Comparison of ENCODE assay signal across 44 mouse cellular contexts in the genomic region with DNA sequence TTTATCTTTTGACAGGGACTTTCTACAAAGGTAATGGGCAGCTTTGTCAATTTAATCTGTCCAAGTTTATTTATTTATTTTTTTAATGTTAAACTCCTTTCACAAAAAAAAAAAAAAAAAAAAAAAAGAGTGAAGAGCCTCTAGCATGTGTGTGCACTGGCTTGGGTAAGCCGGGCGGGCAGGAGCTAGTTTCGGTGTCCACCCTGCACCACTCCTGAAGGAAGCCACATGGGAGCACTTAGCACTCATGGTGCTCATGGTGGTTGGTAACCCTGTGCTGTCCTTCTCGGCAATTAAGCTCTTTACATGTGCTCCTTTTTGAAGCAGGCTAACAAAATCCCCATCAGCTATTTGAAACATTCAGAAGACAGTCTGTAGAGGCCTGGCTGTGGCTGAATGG. TPM values are rescaled to one million over a fixed set of nuclear protein-coding genes. Genes with fewer than 3 reads are reported as not detected.
"Had no signal": no experiment of that assay in that cellular context is flagged by ENCODE, and none has a peak within 500 bp of the region (broad histone marks: within the 10 kb centered on the region; RNA-seq: fewer than 3 reads in every experiment).

No protein-coding gene starts in this region.

- DNase-seq: left cerebral cortex, postnatal 4 days; liver; liver, embryonic 13.5 days; liver, postnatal 0 days; lung, adult 18-20 months; lung, adult 2 months; lung, embryonic 14.5 days; lung, postnatal 10 days; lung, postnatal 14 days; lung, postnatal 36 days; lung, postnatal 4 days; midbrain, embryonic 14.5 days had no signal

- H3K36me3 ChIP-seq: limb, embryonic 15.5 days; liver, embryonic 13.5 days; liver, embryonic 15.5 days; lung, embryonic 15.5 days; midbrain, embryonic 12.5 days; midbrain, embryonic 15.5 days; neural tube, embryonic 12.5 days had no signal

- H3K27me3 ChIP-seq: limb, embryonic 12.5 days; limb, embryonic 13.5 days; limb, embryonic 15.5 days; liver, embryonic 12.5 days; liver, embryonic 13.5 days; liver, embryonic 15.5 days; lung, embryonic 15.5 days; megakaryocyte, embryonic 14.5 days; midbrain, embryonic 12.5 days; midbrain, embryonic 13.5 days; midbrain, embryonic 15.5 days; neural tube, embryonic 12.5 days had no signal

- H3K27ac ChIP-seq: left cerebral cortex, adult 2 months; limb, embryonic 10.5 days; limb, embryonic 12.5 days; limb, embryonic 13.5 days; limb, embryonic 15.5 days; liver, embryonic 12.5 days; liver, embryonic 13.5 days; liver, embryonic 14.5 days; liver, embryonic 15.5 days; lung, embryonic 15.5 days; midbrain, embryonic 12.5 days; midbrain, embryonic 13.5 days; midbrain, embryonic 15.5 days; neural tube, embryonic 12.5 days had no signal

- H3K9ac ChIP-seq: limb, embryonic 12.5 days; limb, embryonic 13.5 days; limb, embryonic 15.5 days; liver, embryonic 12.5 days; liver, embryonic 13.5 days; liver, embryonic 14.5 days; liver, embryonic 15.5 days; liver, postnatal 0 days; lung, embryonic 14.5 days; lung, embryonic 15.5 days; midbrain, embryonic 12.5 days; midbrain, embryonic 13.5 days; midbrain, embryonic 15.5 days; neural tube, embryonic 12.5 days had no signal

- H3K4me2 ChIP-seq: limb, embryonic 12.5 days; limb, embryonic 13.5 days; limb, embryonic 15.5 days; liver, embryonic 11.5 days; liver, embryonic 12.5 days; liver, embryonic 13.5 days; liver, embryonic 15.5 days; lung, embryonic 14.5 days; lung, embryonic 15.5 days; midbrain, embryonic 11.5 days; midbrain, embryonic 12.5 days; midbrain, embryonic 13.5 days; midbrain, embryonic 15.5 days; neural tube, embryonic 12.5 days had no signal

- H3K9me3 ChIP-seq: limb, embryonic 10.5 days; limb, embryonic 12.5 days; limb, embryonic 13.5 days; limb, embryonic 15.5 days; liver, embryonic 12.5 days; liver, embryonic 13.5 days; liver, embryonic 15.5 days; lung, embryonic 15.5 days; megakaryocyte, embryonic 14.5 days; midbrain, embryonic 12.5 days; midbrain, embryonic 13.5 days; midbrain, embryonic 15.5 days; neural tube, embryonic 12.5 days had no signal

- H3K4me3 ChIP-seq: left cerebral cortex, adult 2 months; limb, embryonic 10.5 days; limb, embryonic 12.5 days; limb, embryonic 13.5 days; limb, embryonic 15.5 days; liver, embryonic 12.5 days; liver, embryonic 13.5 days; liver, embryonic 15.5 days; lung, embryonic 15.5 days; megakaryocyte, embryonic 14.5 days; midbrain, embryonic 12.5 days; midbrain, embryonic 13.5 days; midbrain, embryonic 15.5 days; myocyte; neural tube, embryonic 12.5 days had no signal

- ATAC-seq: liver, embryonic 12.5 days; liver, postnatal 0 days; lung, postnatal 0 days; midbrain, embryonic 13.5 days; midbrain, embryonic 15.5 days had no signal

- H3K4me1 ChIP-seq: limb, embryonic 10.5 days; limb, embryonic 13.5 days; limb, embryonic 15.5 days; liver, embryonic 12.5 days; liver, embryonic 13.5 days; liver, embryonic 15.5 days; lung, embryonic 15.5 days; midbrain, embryonic 12.5 days; midbrain, embryonic 13.5 days; midbrain, embryonic 15.5 days; neural tube, embryonic 12.5 days had no signal

RNA-seq across cellular contexts. Expression of a gene that starts 55.8 kb away (rescaled TPM):
- total RNA-seq: left cerebral cortex, adult 2 months; left cerebral cortex, postnatal 25 days; left cerebral cortex, postnatal 36 days; liver, adult 2 months had no signal

RNA-seq across cellular contexts. Expression of a gene that starts 56.3 kb away (rescaled TPM):
- total RNA-seq: left cerebral cortex, adult 2 months; left cerebral cortex, adult 8-10 months; left cerebral cortex, postnatal 10 days; left cerebral cortex, postnatal 14 days; left cerebral cortex, postnatal 25 days; left cerebral cortex, postnatal 36 days; left cerebral cortex, postnatal 4 days; liver, adult 2 months; megakaryocyte progenitor cell, adult 5-6 weeks; megakaryocyte, adult 5-6 weeks; megakaryocyte-erythroid progenitor cell, adult 5-6 weeks; monocyte, adult 5-6 weeks had no signal
- polyA plus RNA-seq: limb, embryonic 12.5 days; limb, embryonic 13.5 days; limb, embryonic 14.5 days; limb, embryonic 15.5 days; liver, adult 2 months; liver, embryonic 11.5 days; liver, embryonic 12.5 days; liver, embryonic 13.5 days; liver, embryonic 14.5 days; liver, embryonic 15.5 days; liver, embryonic 16.5 days; liver, postnatal 0 days; lung, adult 2 months; lung, embryonic 14.5 days; lung, embryonic 15.5 days; lung, embryonic 16.5 days; lung, postnatal 0 days; myocyte; neural tube, embryonic 11.5 days had no signal
